Comparison of ENCODE assay signal across 9 mouse cellular contexts in genomic region chr15:98990669-98991539, GRCm38 (mm10). TPM values are rescaled to one million over a fixed set of nuclear protein-coding genes. Genes with fewer than 3 reads are reported as not detected.
DNase-seq lines count a peak whose midpoint lies in the region; ATAC-seq and TF ChIP-seq lines count a peak whose summit lies in the region.
"Had no signal": no experiment of that assay in that cellular context is flagged by ENCODE, and none has a peak within 500 bp of the region (broad histone marks: within the 10 kb centered on the region; RNA-seq: fewer than 3 reads in every experiment).

No protein-coding gene starts in this region.

- TF ChIP-seq CTCF in cerebellum, adult 2 months (IDR thresholded peaks at IDR 0.05; ENCODE audit: borderline replicate concordance, insufficient read depth, low read depth, low read length), result no peak
- TF ChIP-seq CTCF in E14TG2a.4 (conservative IDR thresholded peaks at IDR 0.05; ENCODE audit: low read length), result no peak

- peak in 1 of 2 experiments; percentile 40 for DNase-seq in cerebellum, adult 2 months
- DNase-seq in cerebellum, adult 11 months, result no peak
- DNase-seq in midbrain, embryonic 11.5 days (ENCODE audit: low spot score, missing footprints), result peak; percentile 95
- no peak for DNase-seq in yolk sac, embryonic 10.5 days (ENCODE audit: low spot score)
- no peak for DNase-seq in gastrocnemius, postnatal 25 days
- no peak for DNase-seq in adrenal gland, adult 2 months

- H3K4me2 ChIP-seq in forebrain, embryonic 13.5 days, result peak overlapping the region; percentile 76
- H3K4me2 ChIP-seq in midbrain, embryonic 11.5 days, result peak overlapping the region; percentile 53

- peak overlapping the region; percentile 82 for H3K27ac ChIP-seq in cerebellum, adult 2 months (ENCODE audit: insufficient read depth, low read length)
- peak overlapping the region; percentile 98 for H3K27ac ChIP-seq in forebrain, embryonic 13.5 days
- H3K27ac ChIP-seq in midbrain, embryonic 11.5 days (ENCODE audit: low read depth, low read length), result peak overlapping the region; percentile 67

- TF ChIP-seq POLR2A in cerebellum, adult 2 months (IDR thresholded peaks at IDR 0.05; ENCODE audit: borderline replicate concordance, insufficient read depth, low read length), result no peak

- WGBS in cerebellum, adult 2 months, result 26% methylated on average over 15 of the region's 15 CpGs
- 8% methylated on average over 15 of the region's 15 CpGs for WGBS in forebrain, embryonic 13.5 days
- 9% methylated on average over 15 of the region's 15 CpGs for WGBS in midbrain, embryonic 11.5 days

- no peaks in the 10 kb centered on the region for H3K27me3 ChIP-seq in cerebellum, adult 2 months (ENCODE audit: control insufficient read depth, insufficient read depth, low read length)
- H3K27me3 ChIP-seq in E14TG2a.4 (ENCODE audit: insufficient read depth, low read length), result no peaks in the 10 kb centered on the region
- no peaks in the 10 kb centered on the region for H3K27me3 ChIP-seq in forebrain, embryonic 13.5 days
- H3K27me3 ChIP-seq in midbrain, embryonic 11.5 days (ENCODE audit: control insufficient read depth, insufficient read depth, low read length), result no peaks in the 10 kb centered on the region

- H3K9me3 ChIP-seq in E14TG2a.4 (ENCODE audit: low read length), result no peaks in the 10 kb centered on the region
- no peaks in the 10 kb centered on the region for H3K9me3 ChIP-seq in forebrain, embryonic 13.5 days (replicated peaks)
- no peaks in the 10 kb centered on the region for H3K9me3 ChIP-seq in midbrain, embryonic 11.5 days (ENCODE audit: control insufficient read depth, low read length)

- H3K4me1 ChIP-seq in cerebellum, adult 2 months (ENCODE audit: control insufficient read depth, insufficient read depth, low read length), result peaks cover 10% of the 10 kb centered on the region
- peaks cover 89% of the 10 kb centered on the region for H3K4me1 ChIP-seq in E14TG2a.4 (replicated peaks; ENCODE audit: low read depth, low read length)
- peaks cover 75% of the 10 kb centered on the region for H3K4me1 ChIP-seq in forebrain, embryonic 13.5 days
- peaks cover 73% of the 10 kb centered on the region for H3K4me1 ChIP-seq in midbrain, embryonic 11.5 days (ENCODE audit: control insufficient read depth, insufficient read depth, low read length)

- H3K4me3 ChIP-seq in cerebellum, adult 2 months (replicated peaks; ENCODE audit: insufficient read depth, low read depth, low read length), result no peak overlapping the region
- H3K4me3 ChIP-seq in E14TG2a.4 (replicated peaks; ENCODE audit: low read length), result peak overlapping the region; percentile 68
- peak overlapping the region; percentile 43 for H3K4me3 ChIP-seq in forebrain, embryonic 13.5 days
- peak overlapping the region; percentile 4; the same call in 1 of the 2 replicates for H3K4me3 ChIP-seq in midbrain, embryonic 11.5 days (ENCODE audit: low read depth, low read length)

- no peaks in the 10 kb centered on the region for H3K36me3 ChIP-seq in E14TG2a.4 (ENCODE audit: insufficient read depth, low read length)
- no peaks in the 10 kb centered on the region for H3K36me3 ChIP-seq in forebrain, embryonic 13.5 days (ENCODE audit: poor library complexity, severe bottlenecking)
- no peaks in the 10 kb centered on the region; the same call in 1 of the 2 replicates for H3K36me3 ChIP-seq in midbrain, embryonic 11.5 days (ENCODE audit: control insufficient read depth, insufficient read depth, low read length)

- ATAC-seq in forebrain, embryonic 13.5 days, result no peak
- ATAC-seq in midbrain, embryonic 11.5 days (ENCODE audit: low FRiP score), result peak; percentile 46

- H3K9ac ChIP-seq in forebrain, embryonic 13.5 days, result peak overlapping the region; percentile 79
- H3K9ac ChIP-seq in midbrain, embryonic 11.5 days (ENCODE audit: low read length), result peak overlapping the region; percentile 71

RNA-seq across cellular contexts. Expression of gene Tuba1a, which starts 37.4 kb away (rescaled TPM):
- polyA plus RNA-seq in cerebellum, adult 2 months (2012; rRNA removed), result 1,294 and 1,344 TPM in 2 replicates
- 10,586 and 11,102 TPM in 2 replicates for polyA plus RNA-seq in forebrain, embryonic 13.5 days (2015; fragmentation: Nextera tagmentation; extraction: Ambion mirVana)
- polyA plus RNA-seq in midbrain, embryonic 11.5 days (2014; fragmentation: Nextera tagmentation; extraction: Ambion mirVana), result 7,669 and 8,043 TPM in 2 replicates
- 10 to 100 TPM; 43.5 to 52.6 TPM for total RNA-seq in gastrocnemius, postnatal 25 days (2021)
- 100 to 1,000 TPM in 1 of 2 experiments, 10 to 100 TPM in 1; 63.2 to 125 TPM for total RNA-seq in adrenal gland, adult 2 months (2021)
- 128 and 133 TPM in 2 replicates for polyA plus RNA-seq in adrenal gland, adult 2 months (2012; rRNA removed)

RNA-seq across cellular contexts. Expression of gene Gm49450, which starts 37.6 kb away (rescaled TPM):
- 0.75 and 2.6 TPM in 2 replicates for polyA plus RNA-seq in cerebellum, adult 2 months (2012; rRNA removed)
- not detected in 2 replicates for polyA plus RNA-seq in forebrain, embryonic 13.5 days (2015; fragmentation: Nextera tagmentation; extraction: Ambion mirVana)
- polyA plus RNA-seq in midbrain, embryonic 11.5 days (2014; fragmentation: Nextera tagmentation; extraction: Ambion mirVana), result not detected in 2 replicates
- total RNA-seq in gastrocnemius, postnatal 25 days (2021), result not detected
- 10 to 100 TPM in 1 of 2 experiments, not detected in 1; 10.9 TPM for total RNA-seq in adrenal gland, adult 2 months (2021)
- 49.5 and 126 TPM in 2 replicates for polyA plus RNA-seq in adrenal gland, adult 2 months (2012; rRNA removed)
- total RNA-seq: gastrocnemius, adult 8-10 months had no signal

RNA-seq across cellular contexts. Expression of gene Tuba1c, which starts 38.8 kb away (rescaled TPM):
- polyA plus RNA-seq in cerebellum, adult 2 months (2012; rRNA removed), result 6.4 and 9.0 TPM in 2 replicates
- polyA plus RNA-seq in forebrain, embryonic 13.5 days (2015; fragmentation: Nextera tagmentation; extraction: Ambion mirVana), result 97.6 and 102 TPM in 2 replicates
- polyA plus RNA-seq in midbrain, embryonic 11.5 days (2014; fragmentation: Nextera tagmentation; extraction: Ambion mirVana), result 102 and 106 TPM in 2 replicates
- 10 to 100 TPM in 1 of 2 experiments, 1 to 10 TPM in 1; 7.1 to 10.7 TPM for total RNA-seq in gastrocnemius, postnatal 25 days (2021)
- total RNA-seq in adrenal gland, adult 2 months (2021), result 100 to 1,000 TPM; 270 to 284 TPM
- 205 and 318 TPM in 2 replicates for polyA plus RNA-seq in adrenal gland, adult 2 months (2012; rRNA removed)

RNA-seq across cellular contexts. Expression of gene Tuba1b, which starts 56.5 kb away (rescaled TPM):
- polyA plus RNA-seq in cerebellum, adult 2 months (2012; rRNA removed), result 1,352 and 1,359 TPM in 2 replicates
- 1,607 and 1,715 TPM in 2 replicates for polyA plus RNA-seq in forebrain, embryonic 13.5 days (2015; fragmentation: Nextera tagmentation; extraction: Ambion mirVana)
- 2,214 and 2,255 TPM in 2 replicates for polyA plus RNA-seq in midbrain, embryonic 11.5 days (2014; fragmentation: Nextera tagmentation; extraction: Ambion mirVana)
- 10 to 100 TPM; 36.4 to 44.5 TPM for total RNA-seq in gastrocnemius, postnatal 25 days (2021)
- total RNA-seq in adrenal gland, adult 2 months (2021), result 100 to 1,000 TPM; 235 to 261 TPM
- 616 and 725 TPM in 2 replicates for polyA plus RNA-seq in adrenal gland, adult 2 months (2012; rRNA removed)

Comparison
In these comparisons a context has a peak if more than half of its experiments do, and no peak if none do; other contexts are left out.
1. RNA of gene Gm49450, which starts 37.6 kb away (polyA plus RNA-seq): 49.5 to 126 TPM in adrenal gland, adult 2 months; 0.75 to 2.6 TPM in cerebellum, adult 2 months, not detected in forebrain, embryonic 13.5 days and not detected in midbrain, embryonic 11.5 days; every median in the first group is over 10 times any median in the second.
2. Peak in every context shown above with its lines, with median percentiles within 50 percentile points of each other: H3K27ac ChIP-seq.